Mouse (Mus musculus) liver, postnatal 0 days (tissue): ENCODE measurements around the gene Pcdh9.

Experiments used
- CTCF ChIP-seq: sonication (generic); IDR thresholded peaks from 2 replicates; pipeline ENCODE4 v1.5.1; 2016; ENCODE audit warnings: antibody characterized with exemption, low read depth
- EP300 ChIP-seq: IDR thresholded peaks from 2 replicates; pipeline ENCODE4 v1.6.1; 2016; ENCODE audit warnings: antibody characterized with exemption, low read depth, mild to moderate bottlenecking

DNA sequence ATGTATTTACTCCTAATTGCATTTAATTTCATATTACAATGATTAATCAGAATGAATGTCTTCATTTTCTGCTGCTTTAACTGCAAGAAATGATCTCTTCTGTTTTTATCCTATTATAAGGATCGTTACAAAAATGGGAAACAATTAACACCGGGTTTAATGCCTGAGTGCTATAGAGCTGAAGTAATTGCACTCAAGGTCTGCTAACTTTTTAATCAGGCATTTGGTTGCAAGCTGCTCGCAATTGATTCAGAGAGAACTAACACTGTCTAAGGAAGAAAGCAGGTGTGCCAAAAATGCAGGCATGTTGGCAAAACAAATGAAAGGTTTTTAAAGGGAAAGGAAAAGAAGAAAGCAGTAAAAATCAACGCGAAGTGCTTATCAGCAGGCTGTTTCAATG, 549.1 kb downstream of the Pcdh9 start:
- TF ChIP-seq CTCF (no peak), EP300 (no peak)
